Mouse (Mus musculus) adrenal gland, postnatal 10 days (tissue): ENCODE results near the gene Pex26. TPM values are rescaled to one million over a fixed set of nuclear protein-coding genes. Genes with fewer than 3 reads are reported as not detected.

Source experiments
- DNase-seq: peaks from one replicate; pipeline ENCODE4 v3.0.0; 2021; ENCODE audit warnings: mixed read lengths
- total RNA-seq, 2 experiments: library from RNA; stranded (reverse); gene quantifications; 2 replicates each; pipeline ENCODE4 v1.2.3; 2021

The Pex26 gene
- total RNA-seq, 2 experiments from 2014 or later, result 10.5 to 11.1 TPM

GRCm38 (mm10) chr6:121166098-121166552, 17.3 kb upstream of the Pex26 start:
- DNase-seq, result no peak

- no peak for DNase-seq
Observed at GRCm38 (mm10) chr6:121167381-121167975, 16.0 kb upstream of the Pex26 start.

GRCm38 (mm10) chr6:121171102-121171501, 12.4 kb upstream of the Pex26 start:
- peak; percentile 75 for DNase-seq

- no peak for DNase-seq
Observed at GRCm38 (mm10) chr6:121173471-121173870, 10.0 kb upstream of the Pex26 start.

GRCm38 (mm10) chr6:121174761-121175160, 8.7 kb upstream of the Pex26 start:
- DNase-seq, result no peak

- DNase-seq, result no peak
Observed at GRCm38 (mm10) chr6:121176011-121176730, 7.3 kb upstream of the Pex26 start.

GRCm38 (mm10) chr6:121176731-121177098, 6.8 kb upstream of the Pex26 start:
- DNase-seq, result no peak

- DNase-seq, result peak; percentile 46
Observed at GRCm38 (mm10) chr6:121177118-121177708, 6.3 kb upstream of the Pex26 start.

- DNase-seq, result peak; percentile 77
Observed at GRCm38 (mm10) chr6:121178700-121179358, 4.6 kb upstream of the Pex26 start.

GRCm38 (mm10) chr6:121179846-121180245, 3.6 kb upstream of the Pex26 start:
- no peak for DNase-seq

GRCm38 (mm10) chr6:121184198-121185140, 1.0 kb downstream of the Pex26 start:
- DNase-seq, result peak; percentile 69

GRCm38 (mm10) chr6:121185232-121185631, 1.8 kb downstream of the Pex26 start:
- no peak for DNase-seq

GRCm38 (mm10) chr6:121191261-121192009, 8.0 kb downstream of the Pex26 start:
- no peak for DNase-seq

GRCm38 (mm10) chr6:121194061-121194955, 10.8 kb downstream of the Pex26 start:
- DNase-seq, result no peak

GRCm38 (mm10) chr6:121194956-121195731, 11.7 kb downstream of the Pex26 start:
- DNase-seq, result no peak

- no peak for DNase-seq
Observed at GRCm38 (mm10) chr6:121197807-121198365, 14.4 kb downstream of the Pex26 start.

- DNase-seq, result no peak
Observed at GRCm38 (mm10) chr6:121200458-121200857, 17.0 kb downstream of the Pex26 start.

- no peak for DNase-seq
Observed at GRCm38 (mm10) chr6:121202026-121202425, 18.6 kb downstream of the Pex26 start.

GRCm38 (mm10) chr6:121206481-121206880, 23.0 kb downstream of the Pex26 start:
- no peak for DNase-seq
